Mouse (Mus musculus): ENCODE data around the gene Vwc2.

The Vwc2 gene

DNA sequence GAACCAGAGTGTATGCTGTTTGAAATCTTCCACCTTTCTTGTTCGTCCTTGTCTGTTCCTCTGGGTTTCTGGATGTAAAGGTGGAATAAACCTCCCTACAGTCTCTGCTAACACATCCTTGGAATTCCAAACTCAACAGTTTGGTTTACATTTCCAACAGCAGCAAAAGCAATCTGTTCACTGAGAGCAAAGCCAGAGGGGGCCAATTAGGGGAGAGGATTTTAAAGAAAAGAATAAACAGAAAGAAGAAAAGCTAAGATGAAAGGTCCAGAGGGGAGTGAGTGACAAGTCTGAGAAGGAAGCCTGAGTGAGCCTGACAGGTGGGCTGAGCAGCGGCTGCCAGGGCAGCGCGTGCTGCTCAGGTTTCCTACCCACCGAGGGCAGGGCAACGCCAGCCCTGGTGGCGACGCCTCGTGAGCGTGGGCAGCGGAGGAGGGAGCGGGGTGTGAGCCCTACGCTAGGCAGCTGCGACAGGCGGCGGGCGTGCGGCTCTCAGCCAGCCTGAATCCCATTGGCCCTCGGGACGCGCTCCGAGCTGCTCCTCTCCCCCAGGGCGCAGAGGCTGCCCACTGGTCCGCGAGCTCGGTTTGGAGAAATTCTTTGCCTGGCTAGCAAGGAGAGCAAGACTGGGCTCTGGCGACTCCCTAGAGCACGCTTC, at the start of gene Vwc2:
Gene Vwc2, plus strand, starts transcription at position 648 of the 658 bp plus-strand sequence.
- DNase-seq, result no peak

GRCm38 (mm10) chr11:11088162-11088756, 25.8 kb upstream of the Vwc2 start:
- no peak for DNase-seq

- no peak for DNase-seq
These were observed 16.4 kb upstream of the Vwc2 start for GRCm38 (mm10) chr11:11097606-11098005.

- DNase-seq, result no peak
These were observed 15.7 kb upstream of the Vwc2 start for GRCm38 (mm10) chr11:11098282-11098681.

- no peak for DNase-seq
These were observed 15.0 kb upstream of the Vwc2 start for GRCm38 (mm10) chr11:11099011-11099410.

GRCm38 (mm10) chr11:11102182-11102581, 11.8 kb upstream of the Vwc2 start:
- no peak for DNase-seq

DNA sequence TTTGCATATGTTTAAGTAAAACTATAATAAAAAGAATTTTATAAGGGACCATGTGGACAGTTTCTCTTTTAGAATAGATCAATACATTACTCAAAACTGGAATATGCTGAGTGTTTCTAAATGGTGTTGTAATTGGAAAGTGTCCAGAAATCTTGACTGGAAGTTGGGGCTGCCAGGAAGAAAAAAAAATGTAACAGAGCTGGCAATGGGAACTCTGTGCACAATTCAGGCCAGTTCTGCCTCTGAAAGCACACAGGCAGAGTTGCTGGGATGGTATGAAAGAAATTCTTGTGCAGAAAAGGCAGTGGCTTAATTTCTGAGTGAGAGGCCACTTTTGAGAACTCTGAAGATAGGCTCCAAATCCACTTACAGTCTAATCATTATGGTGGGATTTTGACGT, 11.4 kb upstream of the Vwc2 start:
- no peak for DNase-seq

- DNase-seq, result no peak
These were observed 5.1 kb upstream of the Vwc2 start for GRCm38 (mm10) chr11:11108922-11109321.

DNA sequence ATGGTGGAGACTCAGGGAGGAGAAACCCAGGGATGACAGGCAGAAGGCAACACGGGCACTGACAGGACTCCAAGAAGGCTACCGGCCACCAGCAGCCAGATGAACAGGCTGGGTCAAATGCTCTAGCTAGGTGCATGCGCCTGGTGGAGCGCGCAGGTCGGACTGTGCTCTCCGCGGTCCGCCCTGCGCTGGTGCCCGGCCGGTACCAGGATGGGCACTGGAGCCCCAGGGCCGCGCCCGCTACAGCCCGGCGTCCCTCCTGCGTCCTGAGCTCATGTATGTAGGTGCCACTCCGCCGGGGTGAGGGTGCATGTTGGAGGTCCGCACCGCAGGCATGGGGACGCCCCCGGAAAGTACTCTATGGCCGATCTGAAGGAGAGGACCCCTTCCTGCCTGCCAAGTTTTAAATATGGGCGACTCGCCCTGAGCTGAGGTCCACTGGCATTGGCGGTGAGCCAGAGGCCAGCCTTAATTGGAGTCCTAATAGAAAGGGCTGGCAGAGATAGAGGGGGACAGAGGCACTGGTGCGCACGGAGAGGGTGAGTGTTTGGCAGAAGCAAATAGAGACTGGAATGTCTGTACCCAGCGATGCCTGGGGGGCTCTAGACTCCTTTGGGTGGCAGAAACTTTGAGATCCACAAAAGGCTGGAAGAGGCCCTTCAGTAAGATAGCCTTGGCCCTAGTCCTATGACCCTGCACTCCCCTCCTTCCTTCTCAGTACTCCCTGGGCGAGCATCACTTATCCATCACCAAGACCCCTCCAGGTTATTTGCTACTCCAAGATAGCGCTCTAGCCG, 409 bp downstream of the Vwc2 start:
- no peak for DNase-seq

DNA sequence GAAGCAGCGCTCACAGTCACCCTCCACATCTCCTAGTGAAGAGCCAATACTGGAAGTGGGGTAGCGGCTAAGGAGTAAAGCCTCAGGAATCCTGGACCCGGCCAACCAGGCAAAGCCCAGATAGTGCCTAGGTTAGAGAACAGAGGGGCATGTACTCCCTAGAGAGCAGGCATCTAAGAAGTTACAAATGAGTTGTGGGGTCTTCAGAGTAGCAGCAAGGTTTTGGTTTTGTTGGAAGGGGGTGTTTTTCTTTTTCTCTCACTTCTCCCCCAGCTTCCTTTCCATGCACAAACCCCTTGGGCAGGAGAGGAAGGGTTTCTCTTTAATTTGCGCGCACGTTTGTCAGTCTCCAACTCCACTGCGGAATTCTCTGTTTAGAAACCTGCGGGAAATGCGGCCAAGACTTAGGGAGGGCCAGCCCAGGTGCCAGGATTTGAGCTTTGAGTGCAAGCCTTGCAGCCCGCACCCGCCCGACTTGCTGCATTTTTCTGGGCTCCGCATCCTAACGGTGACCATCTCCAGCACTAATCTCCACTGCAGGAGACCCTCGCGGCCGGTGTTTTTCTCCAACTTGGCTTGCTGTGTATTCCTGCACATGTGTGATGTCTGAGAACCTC, 1.1 kb downstream of the Vwc2 start:
- no peak for DNase-seq

DNA sequence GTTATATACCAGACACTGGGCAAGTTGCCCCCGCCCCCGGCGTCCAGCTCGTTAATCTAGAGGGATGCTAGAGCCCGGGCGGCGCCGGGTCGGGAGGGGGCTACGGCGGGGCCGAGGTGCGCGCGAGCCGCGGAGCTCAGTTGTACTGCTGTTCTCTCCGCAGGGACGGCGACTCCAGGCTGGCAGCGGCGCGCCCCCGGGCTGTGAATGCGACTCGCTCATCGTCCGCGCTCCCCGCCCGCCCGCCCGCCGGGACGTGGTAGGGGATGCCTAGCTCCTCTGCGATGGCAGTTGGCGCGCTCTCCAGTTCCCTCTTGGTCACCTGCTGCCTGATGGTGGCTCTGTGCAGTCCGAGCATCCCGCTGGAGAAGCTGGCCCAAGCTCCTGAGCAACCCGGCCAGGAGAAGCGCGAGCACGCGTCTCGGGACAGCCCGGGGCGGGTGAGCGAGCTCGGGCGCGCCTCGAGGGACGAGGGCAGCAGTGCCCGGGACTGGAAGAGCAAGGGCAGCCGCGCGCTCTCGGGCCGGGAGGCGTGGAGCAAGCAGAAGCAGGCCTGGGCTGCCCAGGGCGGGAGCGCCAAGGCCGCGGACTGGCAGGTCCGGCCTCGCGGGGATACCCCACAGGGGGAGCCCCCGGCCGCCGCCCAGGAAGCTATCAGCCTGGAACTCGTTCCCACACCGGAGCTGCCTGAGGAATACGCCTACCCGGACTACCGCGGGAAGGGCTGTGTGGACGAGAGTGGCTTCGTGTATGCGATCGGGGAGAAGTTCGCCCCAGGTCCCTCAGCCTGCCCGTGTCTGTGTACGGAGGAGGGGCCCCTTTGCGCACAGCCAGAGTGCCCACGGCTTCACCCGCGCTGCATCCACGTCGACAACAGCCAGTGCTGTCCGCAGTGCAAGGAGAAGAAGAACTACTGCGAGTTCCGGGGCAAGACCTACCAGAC, 1.9 kb downstream of the Vwc2 start:
- DNase-seq, result no peak

DNA sequence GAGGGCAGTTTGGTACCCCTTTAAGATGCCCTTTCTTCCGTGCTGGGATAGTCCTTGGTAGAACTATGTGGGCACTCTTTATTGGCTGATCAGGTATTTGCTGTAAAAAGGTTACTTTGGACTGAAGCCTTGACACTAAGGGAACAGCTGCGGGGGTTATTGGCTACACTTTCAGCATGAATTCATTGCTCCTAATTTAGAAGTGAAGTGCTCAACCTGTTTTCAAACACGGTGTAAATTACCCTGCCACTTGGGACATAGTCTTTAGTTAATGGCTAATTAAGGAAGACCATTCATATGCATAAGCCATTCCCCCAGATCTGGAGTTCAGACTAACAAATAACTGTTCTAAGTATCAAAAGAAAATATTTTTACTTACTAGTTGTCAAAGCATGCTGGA, 2.7 kb downstream of the Vwc2 start:
- no peak for DNase-seq

DNA sequence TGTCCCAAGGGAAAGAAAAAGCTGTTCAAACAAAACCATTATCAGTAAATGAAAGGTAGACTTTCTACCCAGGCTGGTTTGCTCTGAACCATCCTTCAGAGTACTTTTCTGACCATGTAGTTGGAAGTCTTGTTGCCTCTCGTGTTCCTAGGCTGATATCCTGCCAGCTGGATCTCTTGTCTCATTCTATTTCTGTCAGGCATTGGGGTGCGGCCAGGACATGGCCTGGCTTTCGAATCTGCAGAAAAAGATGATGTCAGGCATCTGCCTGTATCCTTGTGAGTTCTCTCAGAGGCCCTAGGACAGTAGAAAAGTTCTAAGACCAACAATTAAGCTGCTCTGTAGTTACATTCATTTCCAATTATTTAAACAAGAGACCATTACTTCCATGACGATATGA, 8.8 kb downstream of the Vwc2 start:
- DNase-seq, result no peak

DNA sequence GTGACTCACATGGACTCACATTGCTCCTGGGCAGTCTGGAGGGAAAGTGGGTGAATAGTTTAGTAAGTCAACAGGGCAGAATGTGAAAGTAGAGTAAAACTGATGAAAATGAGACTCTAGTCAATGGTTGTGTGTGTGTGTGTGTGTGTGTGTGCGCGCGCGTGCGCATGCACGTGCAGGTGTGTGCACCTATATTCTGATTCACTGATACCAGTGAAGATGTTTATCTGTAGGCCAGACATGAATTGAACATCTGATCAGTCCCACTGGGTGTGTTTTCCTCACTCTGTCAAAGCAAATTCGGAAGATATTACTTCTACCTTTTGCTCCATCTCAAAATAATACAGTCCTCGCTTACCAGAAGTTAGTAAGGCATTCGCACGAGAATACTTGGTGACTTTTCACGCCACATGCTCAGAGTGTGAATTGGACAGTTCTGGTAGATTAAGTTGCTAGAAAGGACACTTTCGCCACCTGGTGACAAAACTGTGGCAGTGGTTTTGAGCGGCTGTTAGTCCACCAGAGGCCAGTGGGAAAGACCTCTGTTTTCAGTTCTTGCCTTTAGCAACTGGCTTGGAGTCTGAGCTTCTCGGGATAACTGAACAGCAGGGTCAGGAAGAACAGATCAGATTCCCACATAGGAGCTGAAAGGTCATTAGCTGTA, 17.5 kb downstream of the Vwc2 start:
- no peak for DNase-seq

GRCm38 (mm10) chr11:11140622-11141021, 26.6 kb downstream of the Vwc2 start:
- no peak for DNase-seq

DNA sequence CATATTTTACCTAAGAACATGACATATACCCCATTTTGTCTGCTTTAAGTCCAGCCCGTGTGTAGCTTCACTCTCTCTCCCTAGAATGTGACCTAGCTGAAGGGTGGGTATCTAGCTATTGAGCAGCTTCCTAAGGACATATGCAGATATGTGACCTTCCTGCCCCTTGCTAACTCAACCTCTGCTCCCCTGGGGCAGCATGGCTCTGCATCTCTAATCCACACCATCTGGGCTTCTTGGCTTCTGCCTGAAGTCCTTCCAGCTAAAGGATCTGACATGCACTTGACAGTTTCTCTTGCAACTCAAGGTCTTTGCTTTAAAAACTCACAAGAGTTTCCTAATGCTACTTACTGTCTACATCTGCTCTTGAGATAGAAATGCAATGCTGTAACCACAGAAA, 38.7 kb downstream of the Vwc2 start:
- DNase-seq, result no peak

GRCm38 (mm10) chr11:11171396-11171795, 57.4 kb downstream of the Vwc2 start:
- no peak for DNase-seq

DNA sequence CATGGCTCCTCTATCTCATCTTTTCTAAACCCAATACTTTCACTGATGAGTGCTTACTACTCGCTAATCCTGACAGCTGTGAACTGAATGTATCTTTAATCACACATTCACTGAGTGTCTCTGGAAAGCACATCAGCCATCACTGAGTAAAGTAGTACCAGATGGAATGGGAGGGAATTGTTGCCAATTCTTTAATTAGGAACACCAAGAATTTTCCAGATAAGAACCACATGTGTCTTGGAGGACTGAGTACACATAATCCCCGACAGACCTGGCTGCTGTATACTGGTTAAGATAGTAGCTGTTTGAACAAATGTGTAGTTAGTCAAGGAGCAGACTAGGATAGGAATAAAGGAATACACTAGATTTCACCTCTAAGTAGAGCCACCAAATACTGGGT, 61.2 kb downstream of the Vwc2 start:
- no peak for DNase-seq

DNA sequence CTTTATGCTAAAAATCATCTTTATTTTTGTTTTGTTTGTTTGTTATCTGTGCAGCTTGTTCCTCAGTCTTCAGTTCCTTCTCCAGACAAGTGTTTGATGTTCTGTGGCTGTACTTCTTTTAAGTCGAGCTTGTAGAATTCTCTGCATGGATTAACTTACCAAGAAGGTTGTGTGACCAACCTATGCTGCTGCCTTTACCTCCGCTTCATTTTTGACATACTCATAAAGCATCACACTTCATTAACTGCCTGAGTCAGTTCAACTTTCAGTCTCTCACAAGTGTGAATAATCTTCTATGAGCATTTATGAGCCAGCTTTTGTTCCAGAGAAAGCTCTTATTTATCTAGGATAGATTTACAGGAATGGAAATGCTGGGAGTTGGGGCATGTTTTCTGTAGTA, 68.7 kb downstream of the Vwc2 start:
- DNase-seq, result no peak

GRCm38 (mm10) chr11:11223162-11223561, 109.1 kb downstream of the Vwc2 start:
- DNase-seq, result no peak

DNA sequence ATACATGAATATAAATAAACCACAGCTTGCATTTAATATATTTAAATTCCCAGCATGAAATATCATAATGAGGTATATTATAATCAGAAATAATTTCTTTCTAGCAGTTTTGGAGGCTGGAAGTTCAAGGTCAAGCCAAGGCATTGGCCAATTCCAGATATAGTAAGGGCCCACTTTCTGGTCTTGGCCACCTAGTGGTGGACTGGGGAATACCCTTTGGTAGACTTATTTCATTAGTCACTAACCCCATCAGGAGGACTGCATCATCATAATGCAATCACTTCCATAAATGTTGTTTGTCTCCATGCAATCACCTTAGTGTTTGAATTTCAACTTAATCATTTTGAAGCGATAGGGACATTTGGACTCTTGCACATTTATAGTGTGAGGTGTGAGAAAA, 125.3 kb downstream of the Vwc2 start:
- DNase-seq, result no peak

Data from thymus, adult 18-20 months (tissue).